Mouse (Mus musculus): Measurements from ENCODE around the gene Sema5b.

- no peak for TF ChIP-seq RCOR1 (IDR thresholded peaks at IDR 0.05; ENCODE audit: low read depth, low read length)
- TF ChIP-seq CHD2 (IDR thresholded peaks at IDR 0.05; ENCODE audit: low read length) = no peak
- no peak for TF ChIP-seq KAT2A (conservative IDR thresholded peaks at IDR 0.05; ENCODE audit: low read depth, low read length)
- no peak for TF ChIP-seq CTCF (IDR thresholded peaks at IDR 0.05 in 2 of 3, conservative IDR thresholded peaks at IDR 0.05 in 1 of 3; ENCODE audit: control insufficient read depth in 1 of 3, insufficient read depth in 1 of 3, low read depth in 2 of 3, low read length in 3 of 3, poor library complexity in 1 of 3, severe bottlenecking in 1 of 3)
- TF ChIP-seq MXI1 (IDR thresholded peaks at IDR 0.05; ENCODE audit: low read depth, low read length) = no peak
These were observed 36.4 kb downstream of the Sema5b start for GRCm38 (mm10) chr16:35577181-35577941.
